Mouse (Mus musculus) limb, embryonic 14.5 days (tissue): ENCODE data around the gene Ddhd1. TPM values are rescaled to one million over a fixed set of nuclear protein-coding genes. Genes with fewer than 3 reads are reported as not detected.

ENCODE experiments used
- ATAC-seq: fragments of 200-750 bp; cut with Nextera tagmentation; 2 replicates; pipeline ENCODE4 v1.8.0; 2017; ENCODE audit warnings: low read depth, moderate number of reproducible peaks, moderate TSS enrichment; ENCODE audit not compliant: low FRiP score
- DNase-seq: peaks from one replicate; pipeline ENCODE4 v3.0.0-alpha.2; 2015; ENCODE audit warnings: low spot score
- H3K27ac ChIP-seq: fragments of 300-500 bp; sonication (generic); replicated peaks from 2 replicates; pipeline ENCODE4 v1.5.1; 2014; ENCODE audit warnings: low read depth, mild to moderate bottlenecking, low read length, moderate library complexity, mixed read lengths
- H3K27me3 ChIP-seq: fragments of 300-500 bp; sonication (generic); 2 replicates; pipeline ENCODE4 v1.6.1; 2014; ENCODE audit warnings: low read length, mixed read lengths; ENCODE audit not compliant: control insufficient read depth, insufficient read depth
- H3K36me3 ChIP-seq: fragments of 300-500 bp; sonication (generic); 2 replicates; pipeline ENCODE4 v1.6.1; 2014; ENCODE audit warnings: mild to moderate bottlenecking, low read length, moderate library complexity, mixed read lengths; ENCODE audit not compliant: control insufficient read depth, insufficient read depth
- H3K4me1 ChIP-seq: fragments of 300-500 bp; sonication (generic); 2 replicates; pipeline ENCODE4 v1.6.1; 2014; ENCODE audit warnings: antibody characterized with exemption, low read length, mixed read lengths; ENCODE audit not compliant: control insufficient read depth, insufficient read depth
- H3K4me2 ChIP-seq: fragments of 300-500 bp; sonication (generic); replicated peaks from 2 replicates; pipeline ENCODE4 v1.6.1; 2014; ENCODE audit warnings: low read depth, mild to moderate bottlenecking, low read length, moderate library complexity; ENCODE audit not compliant: severe bottlenecking
- H3K4me3 ChIP-seq: fragments of 300-500 bp; sonication (generic); replicated peaks from 2 replicates; pipeline ENCODE4 v1.5.1; 2014; ENCODE audit warnings: low read length
- H3K9ac ChIP-seq: fragments of 300-500 bp; sonication (generic); 2 replicates; pipeline ENCODE4 v1.6.1; 2014; ENCODE audit warnings: mild to moderate bottlenecking, low read depth, low read length, moderate library complexity; ENCODE audit not compliant: severe bottlenecking
- H3K9me3 ChIP-seq: fragments of 300-500 bp; sonication (generic); 2 replicates; pipeline ENCODE4 v1.6.1; 2016; ENCODE audit warnings: low read length; ENCODE audit not compliant: control insufficient read depth
- POLR2A ChIP-seq: fragments of 200-500 bp; IDR thresholded peaks from 2 replicates; pipeline ENCODE4 v1.8.0; 2012; ENCODE audit warnings: inconsistent platforms, mild to moderate bottlenecking, moderate library complexity, borderline replicate concordance; ENCODE audit not compliant: insufficient read depth, insufficient read length; ENCODE audit errors: extremely low read depth
- WGBS: fragments of 180-500 bp; shearing (Covaris S2); extraction: QIAGEN DNeasy Blood & Tissue Kit; methylation state at CpG from one replicate; pipeline ENCODE4 v1.1.7; 2014; 5-methylcytosine and 5-hydroxymethylcytosine counted together
- microRNA-seq: library from miRNA; unstranded; fragments of <30 nt; microRNA quantifications from one replicate; pipeline ENCODE4, GENCODE M21; 2016
- polyA plus RNA-seq, 2 experiments: library from polyadenylated mRNA; depleted of rRNA in 1 of 2; stranded (reverse) in 1 of 2; unstranded in 1 of 2; fragments of >200 nt; fragmentation: Nextera tagmentation in 1 of 2; extraction: Ambion mirVana in 1 of 2; gene quantifications; 2 replicates each; pipeline versions ENCODE4 v1.2.1 to v1.2.3; 2012 to 2014

The Ddhd1 gene
- polyA plus RNA-seq, 2 experiments, result 9.5 to 18.0 TPM

GRCm38 (mm10) chr14:45548118-45548517 lies 109.8 kb downstream of the Ddhd1 start:
- Histone ChIP-seq H3K9ac (no peak overlapping the region), H3K36me3 (no peaks in the 10 kb centered on the region), H3K9me3 (no peaks in the 10 kb centered on the region), H3K27me3 (no peaks in the 10 kb centered on the region), H3K4me1 (0 out of 2 replicates have a peak, but pooled peaks cover 3% of the 10 kb centered on the region), H3K4me2 (no peak overlapping the region), H3K27ac (no peak overlapping the region), H3K4me3 (no peak overlapping the region)
- ATAC-seq (no peak), DNase-seq (no peak)
- no peak for TF ChIP-seq POLR2A
- WGBS, result 83% methylated on average over 3 of the region's 3 CpGs

GRCm38 (mm10) chr14:45544905-45545304 lies 113.0 kb downstream of the Ddhd1 start:
- TF ChIP-seq POLR2A, result no peak
- Histone ChIP-seq H3K27ac (no peak overlapping the region), H3K9me3 (no peaks in the 10 kb centered on the region), H3K4me3 (no peak overlapping the region), H3K4me1 (peaks cover 3% of the 10 kb centered on the region; the same call in 1 of the 2 replicates), H3K4me2 (no peak overlapping the region), H3K27me3 (no peaks in the 10 kb centered on the region), H3K36me3 (no peaks in the 10 kb centered on the region), H3K9ac (no peak overlapping the region)
- WGBS, result 84% methylated on average over 7 of the region's 7 CpGs
- ATAC-seq (no peak), DNase-seq (no peak)

- ATAC-seq, result no peak
- Histone ChIP-seq H3K4me3 (no peak overlapping the region), H3K27me3 (no peaks in the 10 kb centered on the region), H3K9ac (no peak overlapping the region), H3K4me2 (no peak overlapping the region), H3K27ac (no peak overlapping the region), H3K4me1 (peaks cover 3% of the 10 kb centered on the region; the same call in 1 of the 2 replicates), H3K36me3 (no peaks in the 10 kb centered on the region), H3K9me3 (no peaks in the 10 kb centered on the region)
- TF ChIP-seq POLR2A, result no peak
- WGBS, result 75% methylated on average over 5 of the region's 6 CpGs
- no peak for DNase-seq
These were observed 113.9 kb downstream of the Ddhd1 start for GRCm38 (mm10) chr14:45544026-45544425.

GRCm38 (mm10) chr14:45539659-45540468 lies 118.1 kb downstream of the Ddhd1 start:
- H3K4me2 ChIP-seq, result no peak overlapping the region
- ATAC-seq (0 out of 2 replicates have a peak, but pooled peaks have one; percentile 34), DNase-seq (peak; percentile 48)
- H3K4me3 ChIP-seq, result no peak overlapping the region
- peaks cover 3% of the 10 kb centered on the region; the same call in 1 of the 2 replicates for H3K4me1 ChIP-seq
- no peaks in the 10 kb centered on the region for H3K36me3 ChIP-seq
- WGBS, result 42% methylated on average over 12 of the region's 12 CpGs
- H3K27ac ChIP-seq, result no peak overlapping the region
- H3K9ac ChIP-seq, result no peak overlapping the region
- no peak for TF ChIP-seq POLR2A
- no peaks in the 10 kb centered on the region for H3K9me3 ChIP-seq
- no peaks in the 10 kb centered on the region for H3K27me3 ChIP-seq

Small RNA genes lying within 50 kb of the gene (microRNA-seq; reads per million reads assigned to microRNA genes)
- gene Mir5131, result not detected

Other genes with a start within 250 kb of the Ddhd1 start
- 74.3 and 91.7 TPM in 2 replicates for gene Fermt2, start 128.0 kb downstream of the Ddhd1 start, polyA plus RNA-seq (2012; rRNA removed)
- 128 and 134 TPM in 2 replicates for gene Fermt2, start 128.0 kb downstream of the Ddhd1 start, polyA plus RNA-seq (2014; fragmentation: Nextera tagmentation; extraction: Ambion mirVana)